Mouse (Mus musculus): Measurements from ENCODE around the gene Fbxo28. TPM values are rescaled to one million over a fixed set of nuclear protein-coding genes. Genes with fewer than 3 reads are reported as not detected.

Fbxo28 gene
- polyA plus RNA-seq (2014; fragmentation: Illumina TruSeq; extraction: RNeasy Lipid Tissue Mini Kit (QIAGEN cat#74804); ENCODE audit: low read depth, low replicate concordance) = 29.9 TPM

DNA sequence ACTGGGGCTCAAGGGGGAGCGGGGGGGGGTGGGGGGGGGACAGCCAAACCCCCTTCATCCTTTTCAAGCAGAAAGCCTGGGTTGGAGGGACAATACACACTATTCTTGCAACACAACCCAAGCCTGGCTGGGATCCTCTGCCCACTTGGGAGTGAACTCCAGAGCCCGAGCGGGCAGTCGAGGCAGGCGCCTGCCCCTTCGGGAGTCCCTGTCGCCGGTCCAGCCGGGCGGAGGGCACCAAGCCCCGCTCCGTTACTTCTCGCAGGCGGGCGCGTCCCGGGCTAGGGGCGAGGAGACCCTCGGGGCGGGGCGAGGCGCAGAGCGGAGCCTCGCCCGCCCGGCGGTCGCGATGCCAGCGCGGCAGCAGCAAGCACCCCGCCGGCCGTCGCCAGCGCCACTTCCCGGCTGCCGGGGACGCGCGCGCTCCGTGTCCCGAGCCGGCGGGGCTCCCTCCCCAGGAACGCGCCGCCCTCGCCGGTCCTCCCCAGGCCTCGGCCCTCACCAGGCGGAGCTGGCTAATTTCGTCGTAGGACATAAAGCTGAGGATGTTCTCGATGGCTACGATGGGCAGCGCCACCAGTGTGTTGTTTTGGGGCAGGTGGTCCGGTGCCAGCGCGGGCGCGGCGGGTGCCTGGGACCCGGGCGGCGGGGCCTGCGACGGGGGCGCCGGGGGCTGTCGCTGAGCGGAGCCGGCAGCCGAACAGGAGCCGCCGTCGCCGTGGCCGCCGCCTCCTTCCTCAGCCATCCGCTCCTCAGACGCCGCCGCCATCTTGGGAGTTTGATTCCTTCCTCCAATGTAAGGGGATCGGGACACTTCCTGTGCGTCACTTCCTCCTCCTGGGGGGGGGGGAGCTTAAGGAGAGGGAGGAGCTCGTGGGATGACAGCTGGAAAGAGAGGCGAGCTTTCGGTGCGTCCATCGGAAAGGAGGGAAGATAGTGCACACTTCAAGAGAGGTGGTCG lies at the start of gene Fbxo28:
TSS of gene Fbxo28 (minus strand) at position 809 of the 961 bp plus-strand sequence.

DNA sequence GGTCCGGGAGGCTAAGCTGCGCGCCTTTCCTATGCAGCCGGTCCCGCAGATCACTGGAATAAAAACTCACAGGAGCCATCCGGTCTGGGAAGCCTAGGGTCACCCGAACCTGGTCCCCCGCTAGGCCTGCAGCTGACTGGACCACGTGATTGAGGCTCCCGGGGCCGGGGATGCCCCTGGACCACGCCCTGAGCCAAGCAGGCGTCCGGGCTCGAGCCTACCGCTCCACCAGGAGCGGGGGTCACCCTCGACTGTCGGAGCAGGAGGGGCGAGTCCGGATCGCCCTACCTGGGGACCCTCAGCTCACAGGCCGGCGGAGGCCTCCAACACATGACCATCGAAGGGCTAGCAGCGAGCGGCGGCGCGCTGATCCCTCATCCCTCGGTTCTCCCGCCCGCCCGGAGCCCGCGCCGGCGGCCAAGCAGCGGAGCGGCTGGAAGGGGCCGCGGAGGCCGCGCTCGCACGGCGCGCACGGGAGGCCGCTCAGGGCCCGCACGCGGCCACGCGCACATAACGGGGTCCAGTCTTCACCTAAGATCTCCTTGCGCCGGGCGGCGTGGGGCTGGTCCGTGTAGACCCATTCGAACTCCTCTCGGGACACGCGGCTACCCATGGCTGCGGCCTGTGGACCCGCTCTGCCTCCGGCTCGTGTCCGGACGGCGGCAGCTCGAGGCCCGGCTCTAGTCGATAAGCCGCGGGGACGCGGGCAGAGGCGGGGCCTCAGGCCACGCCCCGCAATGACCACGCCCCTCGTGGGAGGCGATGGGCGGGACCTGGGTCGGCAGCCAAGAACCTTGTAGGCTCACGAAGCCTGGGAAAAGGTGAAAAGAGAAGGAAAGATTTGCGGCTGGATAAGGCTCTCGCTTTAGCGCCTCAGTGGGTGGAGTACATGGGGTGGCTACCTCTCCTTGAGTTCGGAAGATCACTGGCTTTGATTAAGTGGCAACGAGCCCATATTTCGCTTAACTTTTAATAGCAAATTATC lies 59.0 kb downstream of the Fbxo28 start, which contains the start of gene Degs1:
TSS of gene Degs1 (minus strand) at position 714 of the 985 bp plus-strand sequence.

Other genes with a start within 250 kb of the Fbxo28 start
- 262 TPM for gene Srp9, start 216.9 kb downstream of the Fbxo28 start, polyA plus RNA-seq (2014; fragmentation: Illumina TruSeq; extraction: RNeasy Lipid Tissue Mini Kit (QIAGEN cat#74804); ENCODE audit: low read depth, low replicate concordance)
- not detected for gene Vmn1r1, start 177.1 kb downstream of the Fbxo28 start, polyA plus RNA-seq (2014; fragmentation: Illumina TruSeq; extraction: RNeasy Lipid Tissue Mini Kit (QIAGEN cat#74804); ENCODE audit: low read depth, low replicate concordance)
- gene Degs1, start 58.8 kb downstream of the Fbxo28 start, polyA plus RNA-seq (2014; fragmentation: Illumina TruSeq; extraction: RNeasy Lipid Tissue Mini Kit (QIAGEN cat#74804); ENCODE audit: low read depth, low replicate concordance) = 82.4 TPM
- gene Trp53bp2, start 67.5 kb upstream of the Fbxo28 start, polyA plus RNA-seq (2014; fragmentation: Illumina TruSeq; extraction: RNeasy Lipid Tissue Mini Kit (QIAGEN cat#74804); ENCODE audit: low read depth, low replicate concordance) = 13.5 TPM
- 85.8 TPM for gene Capn2, start 176.0 kb upstream of the Fbxo28 start, polyA plus RNA-seq (2014; fragmentation: Illumina TruSeq; extraction: RNeasy Lipid Tissue Mini Kit (QIAGEN cat#74804); ENCODE audit: low read depth, low replicate concordance)
- 16.5 TPM for gene Capn8, start 223.4 kb upstream of the Fbxo28 start, polyA plus RNA-seq (2014; fragmentation: Illumina TruSeq; extraction: RNeasy Lipid Tissue Mini Kit (QIAGEN cat#74804); ENCODE audit: low read depth, low replicate concordance)